Mouse (Mus musculus) A20 (cell line): ENCODE data around the gene Ly75.

Experiments
- DNase-seq: peaks from one replicate; pipeline ENCODE4 v3.0.0-alpha.2; 2011; ENCODE audit warnings: low read depth, low spot score

Ly75 gene

GRCm38 (mm10) chr2:60323411-60323810, 59.7 kb downstream of the Ly75 start:
- peak; percentile 57 for DNase-seq

GRCm38 (mm10) chr2:60322031-60322726, 60.9 kb downstream of the Ly75 start:
- DNase-seq: no peak

GRCm38 (mm10) chr2:60303796-60304195, 79.3 kb downstream of the Ly75 start:
- no peak for DNase-seq

GRCm38 (mm10) chr2:60299323-60299722, 83.8 kb downstream of the Ly75 start:
- DNase-seq: peak; percentile 59

DNA sequence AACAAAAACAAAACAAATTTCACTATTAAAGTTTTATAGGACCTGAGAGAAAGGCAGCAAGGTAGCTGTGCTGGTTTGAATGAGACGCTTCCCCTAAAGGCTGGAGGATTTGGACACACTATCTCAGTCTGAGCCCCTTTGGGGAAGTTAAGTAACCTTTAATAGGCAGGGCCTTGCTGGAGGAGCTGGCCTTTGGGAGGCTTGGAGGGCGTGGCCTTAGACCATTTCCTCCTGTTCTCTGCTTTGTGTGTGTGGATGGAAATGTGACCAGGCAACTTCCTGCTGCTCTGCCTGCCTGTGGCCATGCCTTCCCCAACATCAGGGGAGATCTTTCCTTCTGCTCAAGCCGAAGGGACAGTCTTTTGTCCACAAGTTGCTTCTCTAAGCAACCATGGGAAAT, 84.8 kb downstream of the Ly75 start:
- DNase-seq: peak; percentile 58

GRCm38 (mm10) chr2:60291381-60291780, 91.7 kb downstream of the Ly75 start:
- no peak for DNase-seq

- no peak for DNase-seq
Observed at GRCm38 (mm10) chr2:60289451-60289850, 93.7 kb downstream of the Ly75 start.

- peak; percentile 79 for DNase-seq
Observed at GRCm38 (mm10) chr2:60288606-60289005, 94.5 kb downstream of the Ly75 start.

- no peak for DNase-seq
Observed at GRCm38 (mm10) chr2:60285107-60285617, 97.9 kb downstream of the Ly75 start.

DNA sequence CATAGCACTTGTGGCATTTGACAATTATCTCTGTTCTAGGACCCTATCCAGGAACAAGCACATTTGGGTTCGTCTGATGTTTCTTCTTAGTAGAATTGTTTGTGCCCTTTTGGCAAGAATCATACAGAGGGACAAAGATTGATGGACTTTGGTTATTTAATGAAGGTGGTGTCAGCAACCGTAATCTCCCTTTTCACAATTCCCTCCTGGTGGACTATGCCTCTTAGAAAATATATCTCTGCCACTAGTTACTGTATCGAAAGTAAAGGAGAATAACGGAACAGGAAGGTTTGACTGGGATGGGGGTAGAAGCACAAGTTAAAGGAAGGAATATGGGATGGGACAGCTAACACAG, 98.7 kb downstream of the Ly75 start, which contains the start of gene Cd302:
Cd302 (minus strand) TSS at position 22 of the 355 bp plus-strand sequence.
- no peak for DNase-seq

GRCm38 (mm10) chr2:60283751-60284466, 99.2 kb downstream of the Ly75 start:
- DNase-seq: no peak

DNA sequence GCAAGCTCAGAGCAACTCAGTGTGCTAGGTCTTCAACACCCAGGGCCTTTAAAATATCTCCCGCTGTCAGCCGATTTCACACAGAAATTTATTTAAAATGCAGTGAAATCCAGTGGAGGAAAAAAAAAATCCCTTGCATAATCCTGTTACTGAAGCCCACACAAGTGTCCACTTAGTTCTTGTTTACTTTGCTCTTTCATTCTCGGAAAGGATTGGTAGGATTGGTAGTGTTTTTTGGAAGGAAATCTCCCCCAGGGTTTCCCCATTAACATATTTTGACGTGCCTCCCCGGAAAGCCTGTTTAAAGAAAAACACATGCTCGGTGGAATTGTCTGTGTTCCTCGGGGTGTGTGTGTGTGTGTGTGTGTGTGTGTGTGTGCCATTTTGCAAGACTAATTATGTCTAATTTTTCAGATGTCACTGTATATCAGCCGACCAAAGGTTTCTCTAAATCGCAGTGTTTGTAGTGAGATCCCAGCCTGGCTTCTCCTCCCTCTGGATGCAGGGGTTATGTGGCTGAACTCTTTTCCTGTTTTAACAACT, 99.8 kb downstream of the Ly75 start:
- DNase-seq: no peak

DNA sequence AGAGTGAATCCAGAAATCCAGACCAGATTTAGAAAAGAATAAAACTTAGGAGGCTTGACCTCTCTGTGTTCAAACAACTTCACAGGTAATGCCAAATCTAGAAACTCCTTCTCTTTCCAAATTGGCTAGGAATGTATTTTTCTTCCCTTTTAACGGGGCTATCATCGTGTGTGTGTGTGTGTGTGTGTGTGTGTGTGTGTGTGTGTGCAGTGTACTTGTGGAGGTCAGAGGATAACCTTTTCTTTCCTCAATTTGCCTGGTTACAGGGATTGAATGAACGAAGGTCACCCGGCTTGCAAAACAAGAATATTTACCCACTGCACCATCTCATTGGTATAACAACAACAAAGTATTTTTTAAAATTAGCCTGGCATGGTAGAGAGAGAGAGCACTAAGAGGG, 100.5 kb downstream of the Ly75 start:
- no peak for DNase-seq

DNA sequence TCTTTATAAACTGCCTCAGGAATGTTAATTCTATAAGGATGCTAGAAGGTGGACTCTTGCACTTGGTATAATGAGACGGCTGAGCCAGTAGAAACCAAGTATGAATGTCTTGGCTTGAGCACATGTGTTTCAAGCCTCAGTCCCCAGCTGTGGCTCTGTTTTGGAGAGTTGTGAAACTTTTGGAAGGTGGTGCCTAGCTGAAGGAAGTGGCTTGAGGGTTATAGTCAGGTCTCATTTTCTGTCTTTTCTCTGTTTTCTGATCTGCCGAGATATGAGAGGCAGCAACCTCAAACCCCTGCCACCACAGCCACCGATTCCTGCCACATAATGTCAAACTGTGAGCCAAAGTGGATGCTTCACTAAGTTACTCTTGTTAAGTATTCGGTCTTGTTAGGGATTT, 104.5 kb downstream of the Ly75 start:
- no peak for DNase-seq

DNA sequence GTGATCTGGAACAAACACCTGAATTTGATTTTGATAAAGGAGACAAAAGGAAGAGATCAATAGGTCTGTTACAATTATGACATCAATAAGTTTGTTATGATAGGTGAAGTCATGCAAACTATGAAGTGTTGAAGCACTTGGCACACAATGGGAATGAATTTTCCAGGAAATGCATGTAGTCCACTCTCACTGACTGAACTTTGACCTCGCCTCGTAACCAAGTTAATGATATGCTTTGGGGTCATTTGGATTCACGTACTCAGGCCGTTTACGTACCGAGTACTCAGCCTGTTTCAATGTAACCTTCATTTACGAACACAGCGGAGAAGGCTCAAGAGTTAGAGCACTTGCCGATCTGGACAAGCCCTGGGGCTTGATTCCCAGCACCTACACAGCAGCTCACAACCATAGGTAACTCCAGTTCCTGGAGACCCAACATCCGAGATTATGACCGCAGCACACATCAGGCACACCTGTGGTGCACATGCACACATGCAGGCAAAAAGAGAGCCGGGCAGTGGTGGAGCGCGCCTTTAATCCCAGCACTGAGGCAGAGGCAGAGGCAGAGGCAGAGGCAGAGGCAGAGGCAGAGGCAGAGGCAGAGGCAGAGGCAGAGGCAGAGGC, 113.1 kb downstream of the Ly75 start:
- DNase-seq: no peak

DNA sequence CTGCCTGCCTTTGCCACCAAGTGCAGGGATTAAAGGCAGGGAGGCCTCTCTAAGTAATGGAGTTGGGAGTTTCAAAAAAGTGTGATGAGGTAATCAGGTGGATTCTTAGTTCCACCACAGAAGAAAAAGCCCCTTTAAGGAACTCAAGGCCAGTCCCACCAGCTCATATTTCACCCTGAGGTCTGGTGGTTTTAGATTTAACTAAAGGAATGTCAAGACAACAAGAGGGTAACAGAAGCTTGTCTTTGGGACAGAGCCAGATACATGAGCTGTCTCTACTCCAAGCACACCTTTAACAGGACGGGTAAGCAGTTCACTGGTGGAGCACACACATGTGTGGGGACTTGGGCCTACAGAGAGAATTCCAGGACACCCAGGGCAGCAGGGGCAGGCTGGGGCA, 115.5 kb downstream of the Ly75 start:
- DNase-seq: no peak

DNA sequence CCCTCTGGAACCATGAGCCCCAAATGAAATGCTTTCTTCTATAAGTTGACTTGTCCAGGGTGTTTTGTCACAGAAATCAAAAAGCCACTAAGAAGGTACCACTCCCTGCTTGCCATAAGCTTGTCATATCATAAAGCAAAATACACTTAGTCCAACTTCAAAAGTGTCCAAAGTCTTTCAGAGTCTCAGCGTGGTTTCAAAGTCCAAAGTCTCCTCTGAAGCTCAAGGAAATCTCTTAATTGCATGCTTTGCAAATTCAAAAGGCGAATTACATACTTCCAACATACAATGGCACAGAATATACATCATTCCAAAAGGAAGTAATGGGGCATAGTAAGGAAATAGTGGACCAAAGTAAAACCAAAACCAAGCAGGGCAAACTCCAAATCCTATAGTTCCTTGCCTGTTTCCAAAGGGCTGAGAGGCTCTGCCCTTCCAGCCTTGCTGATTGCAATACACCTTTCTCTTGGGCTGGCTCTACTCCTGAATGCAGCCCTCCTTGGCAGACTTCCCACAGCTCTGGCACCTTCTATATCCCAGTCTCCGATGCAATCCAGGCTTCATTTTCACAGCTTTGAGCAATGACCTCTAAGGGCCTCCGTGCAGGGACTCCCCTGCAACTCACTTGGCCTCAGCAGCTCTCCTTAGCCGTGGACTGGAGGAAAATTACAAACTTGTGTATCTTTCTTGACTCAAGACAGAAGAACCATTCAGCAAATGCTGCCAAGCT, 122.3 kb downstream of the Ly75 start:
- DNase-seq: no peak

DNA sequence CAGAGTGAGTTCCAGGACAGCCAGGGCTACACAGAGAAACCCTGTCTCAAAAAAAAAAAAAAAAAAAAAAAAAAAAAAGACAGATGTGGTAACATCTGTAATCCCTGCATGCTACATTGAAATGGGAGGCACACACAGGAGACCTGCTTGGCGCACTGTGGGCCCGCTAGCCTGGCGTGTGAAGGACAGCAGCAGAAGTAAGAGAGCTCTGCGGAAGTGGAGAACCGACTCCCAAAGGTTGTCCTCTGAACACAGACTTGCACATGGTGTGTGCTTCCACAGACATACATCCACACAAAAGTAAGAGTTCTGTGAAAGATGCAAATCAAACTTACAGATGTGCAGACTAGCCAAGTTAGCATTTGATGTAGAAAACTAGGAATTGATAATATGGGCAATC, 123.9 kb downstream of the Ly75 start:
- DNase-seq: no peak

DNA sequence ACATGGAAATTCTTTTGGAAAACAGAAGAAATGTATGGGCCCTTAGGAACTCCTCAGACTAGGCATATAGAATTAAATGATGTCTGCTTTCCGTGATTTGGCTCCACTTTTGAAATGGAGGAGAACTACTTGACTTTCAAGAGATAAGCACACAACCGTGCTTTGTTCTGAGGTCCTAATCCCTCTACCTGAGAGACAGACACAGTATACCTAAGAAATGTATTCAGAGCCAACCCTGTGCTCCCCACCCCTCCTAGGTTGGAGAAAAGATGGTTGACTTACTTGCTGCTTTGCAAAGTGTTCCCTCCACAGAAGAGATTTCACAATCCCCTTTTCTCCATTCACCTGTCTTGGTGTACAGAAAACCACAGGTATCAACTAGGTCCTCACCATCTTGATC, 126.4 kb downstream of the Ly75 start:
- DNase-seq: no peak

GRCm38 (mm10) chr2:60253506-60253905, 129.6 kb downstream of the Ly75 start:
- DNase-seq: no peak

- no peak for DNase-seq
Observed at GRCm38 (mm10) chr2:60252782-60253181, 130.3 kb downstream of the Ly75 start.
